Mouse (Mus musculus): ENCODE data around the gene Nadk2. TPM values are rescaled to one million over a fixed set of nuclear protein-coding genes. Genes with fewer than 3 reads are reported as not detected.

The Nadk2 gene
- polyA plus RNA-seq, 1 experiment from 2014 or later, result 40.0 TPM

DNA sequence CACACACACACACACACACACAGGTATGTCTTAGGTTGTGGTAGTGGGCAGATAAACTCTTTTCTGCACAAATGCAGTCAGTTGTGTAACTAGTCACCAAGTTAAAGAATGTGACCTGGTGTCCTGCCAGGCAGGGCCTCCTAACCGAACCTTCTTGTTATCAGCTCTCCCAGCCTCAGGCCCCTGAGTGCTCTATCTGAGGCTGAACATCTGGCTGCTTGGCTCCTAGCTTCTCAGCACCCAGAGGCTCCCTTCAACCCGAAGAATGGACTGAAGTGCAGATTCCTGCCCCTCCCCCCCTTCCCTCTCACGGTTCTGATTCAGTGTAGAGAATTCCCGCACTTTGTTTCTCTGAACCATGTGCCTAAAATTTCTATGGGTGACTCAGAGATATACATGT, 3.6 kb downstream of the Nadk2 start:
- Histone ChIP-seq H3K9ac (no peak overlapping the region), H3K4me1 (peaks cover 27% of the 10 kb centered on the region), H3K4me3 (replicated peaks) (no peak overlapping the region), H3K4me2 (peak overlapping the region; percentile 11), H3K27me3 (replicated peaks) (no peaks in the 10 kb centered on the region), H3K9me3 (no peaks in the 10 kb centered on the region), H3K36me3 (no peaks in the 10 kb centered on the region), H3K27ac (peak overlapping the region; percentile 31; the same call in 1 of the 2 replicates)
- 7% methylated on average over 4 of the region's 4 CpGs for WGBS
- peak; percentile 58 for ATAC-seq (ENCODE audit: insufficient read depth, low FRiP score, low read depth)

GRCm38 (mm10) chr15:9075608-9076200, 4.6 kb downstream of the Nadk2 start:
- 44% methylated on average over 14 of the region's 14 CpGs for WGBS
- no peaks in the 10 kb centered on the region for H3K27me3 ChIP-seq (replicated peaks)
- H3K4me1 ChIP-seq, result peaks cover 27% of the 10 kb centered on the region
- no peaks in the 10 kb centered on the region for H3K9me3 ChIP-seq
- H3K27ac ChIP-seq, result no peak overlapping the region
- H3K36me3 ChIP-seq, result no peaks in the 10 kb centered on the region
- no peak overlapping the region for H3K4me2 ChIP-seq
- no peak overlapping the region for H3K9ac ChIP-seq
- H3K4me3 ChIP-seq (replicated peaks), result no peak overlapping the region
- no peak for ATAC-seq (ENCODE audit: insufficient read depth, low FRiP score, low read depth)

GRCm38 (mm10) chr15:9078481-9079300, 7.6 kb downstream of the Nadk2 start:
- peak overlapping the region; percentile 49 for H3K27ac ChIP-seq
- H3K9ac ChIP-seq, result no peak overlapping the region
- H3K4me3 ChIP-seq (replicated peaks), result no peak overlapping the region
- H3K27me3 ChIP-seq (replicated peaks), result no peaks in the 10 kb centered on the region
- H3K4me1 ChIP-seq, result peaks cover 22% of the 10 kb centered on the region
- 54% methylated on average over 12 of the region's 12 CpGs for WGBS
- H3K9me3 ChIP-seq, result no peaks in the 10 kb centered on the region
- no peaks in the 10 kb centered on the region for H3K36me3 ChIP-seq
- ATAC-seq (ENCODE audit: insufficient read depth, low FRiP score, low read depth), result peak; percentile 59; the same call in 1 of the 2 replicates
- H3K4me2 ChIP-seq, result no peak overlapping the region

- Histone ChIP-seq H3K4me1 (peaks cover 15% of the 10 kb centered on the region), H3K9ac (no peak overlapping the region), H3K27ac (peak overlapping the region; percentile 44; the same call in 1 of the 2 replicates), H3K4me2 (no peak overlapping the region), H3K36me3 (no peaks in the 10 kb centered on the region), H3K9me3 (no peaks in the 10 kb centered on the region), H3K27me3 (replicated peaks) (no peaks in the 10 kb centered on the region), H3K4me3 (replicated peaks) (no peak overlapping the region)
- WGBS, result 47% methylated on average over 5 of the region's 5 CpGs
- no peak for ATAC-seq (ENCODE audit: insufficient read depth, low FRiP score, low read depth)
Measured at GRCm38 (mm10) chr15:9079626-9080025, 8.6 kb downstream of the Nadk2 start.

GRCm38 (mm10) chr15:9080206-9080605, 9.1 kb downstream of the Nadk2 start:
- H3K4me3 ChIP-seq (replicated peaks), result no peak overlapping the region
- H3K27ac ChIP-seq, result peak overlapping the region; percentile 40
- no peaks in the 10 kb centered on the region for H3K9me3 ChIP-seq
- H3K4me1 ChIP-seq, result peaks cover 10% of the 10 kb centered on the region
- peak overlapping the region; percentile 19; the same call in 1 of the 2 replicates for H3K4me2 ChIP-seq
- ATAC-seq (ENCODE audit: insufficient read depth, low FRiP score, low read depth), result peak; percentile 48; the same call in 1 of the 2 replicates
- 53% methylated on average over 4 of the region's 4 CpGs for WGBS
- H3K36me3 ChIP-seq, result no peaks in the 10 kb centered on the region
- no peak overlapping the region for H3K9ac ChIP-seq
- no peaks in the 10 kb centered on the region for H3K27me3 ChIP-seq (replicated peaks)

- H3K4me3 ChIP-seq (replicated peaks), result no peak overlapping the region
- H3K27me3 ChIP-seq (replicated peaks), result no peaks in the 10 kb centered on the region
- no peak overlapping the region for H3K4me2 ChIP-seq
Measured at GRCm38 (mm10) chr15:9081294-9081693, 10.2 kb downstream of the Nadk2 start.

DNA sequence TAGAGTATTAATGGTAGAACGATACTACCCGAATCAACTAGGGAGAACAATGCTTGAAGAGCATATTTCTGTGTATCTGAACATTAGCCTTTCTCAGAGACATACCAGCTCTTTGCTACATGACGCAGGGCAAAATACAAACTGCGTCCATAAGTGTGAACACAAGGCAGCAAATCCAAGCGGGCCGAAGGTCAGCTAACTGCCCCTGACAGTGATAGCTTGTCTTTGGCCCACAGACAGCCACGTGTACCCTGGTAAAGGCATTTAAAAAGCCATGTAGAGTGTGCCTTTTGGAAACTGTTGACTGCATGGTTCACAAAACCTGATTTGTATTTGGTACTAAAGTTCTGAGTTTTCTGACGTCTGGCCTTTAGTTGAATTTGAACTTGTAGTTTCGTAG, 11.7 kb downstream of the Nadk2 start:
- ATAC-seq (ENCODE audit: insufficient read depth, low FRiP score, low read depth), result no peak
- 82% methylated on average over 9 of the region's 9 CpGs for WGBS
- H3K27me3 ChIP-seq (replicated peaks), result no peaks in the 10 kb centered on the region
- H3K4me1 ChIP-seq, result peaks cover 6% of the 10 kb centered on the region
- no peaks in the 10 kb centered on the region for H3K36me3 ChIP-seq
- no peak overlapping the region for H3K4me2 ChIP-seq
- H3K9ac ChIP-seq, result no peak overlapping the region
- no peak overlapping the region for H3K27ac ChIP-seq
- no peak overlapping the region for H3K4me3 ChIP-seq (replicated peaks)
- no peaks in the 10 kb centered on the region for H3K9me3 ChIP-seq

More at GRCm38 (mm10) chr15:9081294-9081693, 10.2 kb downstream of the Nadk2 start:
- WGBS, result 72% methylated on average over 3 of the region's 3 CpGs
- H3K27ac ChIP-seq, result no peak overlapping the region
- H3K9ac ChIP-seq, result no peak overlapping the region
- no peaks in the 10 kb centered on the region for H3K9me3 ChIP-seq
- no peaks in the 10 kb centered on the region for H3K36me3 ChIP-seq
- ATAC-seq (ENCODE audit: insufficient read depth, low FRiP score, low read depth), result peak; percentile 38; the same call in 1 of the 2 replicates
- peaks cover 8% of the 10 kb centered on the region for H3K4me1 ChIP-seq

- H3K27me3 ChIP-seq (replicated peaks), result no peaks in the 10 kb centered on the region
- H3K27ac ChIP-seq, result no peak overlapping the region
- no peak overlapping the region for H3K4me2 ChIP-seq
- no peaks in the 10 kb centered on the region for H3K4me1 ChIP-seq
- WGBS, result 81% methylated on average over 11 of the region's 11 CpGs
- H3K4me3 ChIP-seq (replicated peaks), result no peak overlapping the region
- H3K36me3 ChIP-seq, result peaks cover 5% of the 10 kb centered on the region; the same call in 1 of the 2 replicates
- no peak overlapping the region for H3K9ac ChIP-seq
- ATAC-seq (ENCODE audit: insufficient read depth, low FRiP score, low read depth), result no peak
- no peaks in the 10 kb centered on the region for H3K9me3 ChIP-seq
Measured at GRCm38 (mm10) chr15:9086813-9087212, 15.8 kb downstream of the Nadk2 start.

GRCm38 (mm10) chr15:9087421-9087820, 16.4 kb downstream of the Nadk2 start:
- peaks cover 5% of the 10 kb centered on the region; the same call in 1 of the 2 replicates for H3K36me3 ChIP-seq
- H3K4me1 ChIP-seq, result no peaks in the 10 kb centered on the region
- H3K27ac ChIP-seq, result no peak overlapping the region
- no peak overlapping the region for H3K9ac ChIP-seq
- H3K4me3 ChIP-seq (replicated peaks), result no peak overlapping the region
- no peaks in the 10 kb centered on the region for H3K27me3 ChIP-seq (replicated peaks)
- no peak overlapping the region for H3K4me2 ChIP-seq
- WGBS, result 70% methylated on average over 5 of the region's 5 CpGs
- no peaks in the 10 kb centered on the region for H3K9me3 ChIP-seq
- no peak for ATAC-seq (ENCODE audit: insufficient read depth, low FRiP score, low read depth)

DNA sequence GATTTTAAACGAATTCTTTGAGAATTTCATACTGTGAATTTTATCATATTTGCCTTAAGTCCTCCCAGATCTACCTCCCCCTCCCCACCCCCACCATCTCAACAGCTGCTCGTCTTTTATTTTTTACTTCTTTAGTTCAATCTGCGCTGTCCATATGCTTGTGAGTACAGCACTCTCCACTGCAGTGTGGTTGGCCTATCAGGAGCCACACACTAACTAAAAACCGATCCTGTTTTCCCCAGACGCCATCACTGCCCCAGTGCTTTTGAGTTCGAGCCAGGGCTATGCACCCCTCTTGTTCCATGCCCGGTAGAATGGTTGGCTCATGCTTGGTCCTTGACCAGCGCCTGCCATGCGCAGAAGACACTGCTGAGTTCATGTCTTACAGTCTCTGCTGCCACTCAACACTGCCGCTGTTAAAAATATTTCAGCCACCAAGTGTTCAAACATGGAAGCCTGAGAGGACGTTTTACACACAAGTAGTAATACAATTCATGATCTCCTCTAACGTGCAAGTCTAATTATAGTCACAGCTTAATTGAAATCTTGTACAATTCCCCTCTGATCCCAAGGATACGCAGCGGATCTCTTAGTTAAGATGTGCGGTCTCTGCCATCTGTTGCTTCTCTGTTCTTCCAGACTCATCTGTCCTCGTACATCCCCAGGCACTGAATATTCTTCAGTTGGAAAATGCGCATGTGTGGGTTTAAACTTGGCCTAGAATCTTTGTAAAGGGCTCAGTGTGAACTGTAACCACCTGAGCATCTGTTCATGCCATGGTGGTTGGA, 17.0 kb downstream of the Nadk2 start:
- Histone ChIP-seq H3K4me1 (no peaks in the 10 kb centered on the region), H3K27me3 (replicated peaks) (no peaks in the 10 kb centered on the region), H3K27ac (no peak overlapping the region), H3K4me2 (no peak overlapping the region), H3K9me3 (no peaks in the 10 kb centered on the region), H3K4me3 (replicated peaks) (no peak overlapping the region), H3K36me3 (peaks cover 5% of the 10 kb centered on the region; the same call in 1 of the 2 replicates), H3K9ac (no peak overlapping the region)
- 87% methylated on average over 17 of the region's 17 CpGs for WGBS
- ATAC-seq (ENCODE audit: insufficient read depth, low FRiP score, low read depth), result no peak

DNA sequence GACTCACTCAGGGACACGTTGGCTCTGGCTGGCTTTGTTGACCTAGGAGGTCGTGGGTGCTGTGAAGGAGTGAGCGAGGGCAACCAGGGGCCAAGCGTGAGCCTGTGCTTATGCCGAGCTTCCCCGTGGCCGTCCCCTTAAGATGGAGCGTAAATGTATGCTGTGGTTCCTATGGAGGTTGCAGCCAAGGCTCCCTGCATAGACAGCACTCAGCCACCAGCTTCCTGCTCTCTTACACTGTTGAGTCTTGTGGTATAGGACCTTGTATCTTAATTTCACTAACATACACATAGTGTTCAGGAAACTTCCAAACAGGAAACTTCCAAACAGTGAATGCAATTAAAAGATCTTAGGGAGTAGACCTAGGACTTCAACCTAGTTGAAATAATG, 17.6 kb downstream of the Nadk2 start:
- no peak overlapping the region for H3K27ac ChIP-seq

More for the DNA sequence above, 17.6 kb downstream of the Nadk2 start:
- Histone ChIP-seq H3K4me2 (no peak overlapping the region), H3K4me1 (no peaks in the 10 kb centered on the region), H3K36me3 (peaks cover 9% of the 10 kb centered on the region; the same call in 1 of the 2 replicates), H3K9ac (no peak overlapping the region), H3K9me3 (no peaks in the 10 kb centered on the region), H3K27me3 (replicated peaks) (no peaks in the 10 kb centered on the region), H3K4me3 (replicated peaks) (no peak overlapping the region)
- peak; percentile 20; the same call in 1 of the 2 replicates for ATAC-seq (ENCODE audit: insufficient read depth, low FRiP score, low read depth)
- WGBS, result 55% methylated on average over 8 of the region's 8 CpGs

Measured in stomach, embryonic 15.5 days (tissue).